9 mouse cellular contexts compared by ENCODE assay signal in genomic region chr11:87778100-87778765, GRCm38 (mm10). TPM values are rescaled to one million over a fixed set of nuclear protein-coding genes. Genes with fewer than 3 reads are reported as not detected.
DNase-seq lines count a peak whose midpoint lies in the region; ATAC-seq and TF ChIP-seq lines count a peak whose summit lies in the region.
"Had no signal": no experiment of that assay in that cellular context is flagged by ENCODE, and none has a peak within 500 bp of the region (broad histone marks: within the 10 kb centered on the region; RNA-seq: fewer than 3 reads in every experiment).

No protein-coding gene starts in this region.

- H3K4me3 ChIP-seq in forebrain, embryonic 16.5 days (replicated peaks; ENCODE audit: low read length): peak overlapping the region; percentile 36
- H3K4me3 ChIP-seq in liver, adult 2 months (ENCODE audit: insufficient read depth, low read depth, low read length): peak overlapping the region; percentile 39; the same call in 1 of the 2 replicates
- peak overlapping the region; percentile 21 for H3K4me3 ChIP-seq in midbrain, embryonic 16.5 days (ENCODE audit: low read depth, low read length)

- H3K27ac ChIP-seq in forebrain, embryonic 16.5 days (ENCODE audit: low read length): no peak overlapping the region
- H3K27ac ChIP-seq in liver, adult 2 months (replicated peaks; ENCODE audit: insufficient read depth, low read depth, low read length): no peak overlapping the region
- no peak overlapping the region for H3K27ac ChIP-seq in midbrain, embryonic 16.5 days (ENCODE audit: low read length)

- WGBS in forebrain, embryonic 16.5 days: 8% methylated on average over 32 of the region's 32 CpGs
- 16% methylated on average over 32 of the region's 32 CpGs for WGBS in liver, adult 2 months
- 11% methylated on average over 31 of the region's 32 CpGs for WGBS in midbrain, embryonic 16.5 days

- peaks cover 10% of the 10 kb centered on the region for H3K4me1 ChIP-seq in forebrain, embryonic 16.5 days (replicated peaks; ENCODE audit: control insufficient read depth, insufficient read depth, low read length)
- peaks cover 2% of the 10 kb centered on the region for H3K4me1 ChIP-seq in liver, adult 2 months (ENCODE audit: control insufficient read depth, insufficient read depth, low read length)
- no peaks in the 10 kb centered on the region; the same call in 1 of the 2 replicates for H3K4me1 ChIP-seq in midbrain, embryonic 16.5 days (ENCODE audit: control insufficient read depth, insufficient read depth, low read length)

- DNase-seq in adrenal gland, adult 18-20 months (ENCODE audit: low spot score in 2 of 2): peak; percentile 40 to 47
- DNase-seq in adrenal gland, postnatal 4 days (ENCODE audit: low spot score in 2 of 2): no peak
- DNase-seq in cerebellum, adult 11-12 months: peak; percentile 93
- DNase-seq in kidney, adult 9 months: peak; percentile 87
- peak; percentile 25 for DNase-seq in liver, adult 2 months (ENCODE audit: extremely low read depth, low read depth, low spot score)
- DNase-seq in testis, postnatal 14 days (ENCODE audit: low spot score): peak; percentile 61

- no peaks in the 10 kb centered on the region for H3K79me2 ChIP-seq in liver, adult 2 months (ENCODE audit: control insufficient read depth, insufficient read depth, low read length)

- peak overlapping the region; percentile 68 for H3K9ac ChIP-seq in forebrain, embryonic 16.5 days (replicated peaks; ENCODE audit: low read depth, low read length)
- 0 out of 2 replicates have a peak overlapping the region, but pooled peaks have one; percentile 38 for H3K9ac ChIP-seq in liver, adult 2 months (ENCODE audit: low read depth, low read length)
- peak overlapping the region; percentile 57 for H3K9ac ChIP-seq in midbrain, embryonic 16.5 days (ENCODE audit: low read depth, low read length)

- ATAC-seq in forebrain, embryonic 16.5 days: peak; percentile 83
- ATAC-seq in midbrain, embryonic 16.5 days: peak; percentile 47

- TF ChIP-seq CTCF in liver, adult 2 months (IDR thresholded peaks at IDR 0.05; ENCODE audit: low read depth, low read length): no peak

- H3K27me3 ChIP-seq in forebrain, embryonic 16.5 days (replicated peaks; ENCODE audit: control insufficient read depth, insufficient read depth, low read length): no peaks in the 10 kb centered on the region
- H3K27me3 ChIP-seq in liver, adult 2 months (ENCODE audit: control insufficient read depth, insufficient read depth, low read length): no peaks in the 10 kb centered on the region
- H3K27me3 ChIP-seq in midbrain, embryonic 16.5 days (ENCODE audit: control insufficient read depth, insufficient read depth, low read depth, low read length): no peaks in the 10 kb centered on the region

- H3K36me3 ChIP-seq in forebrain, embryonic 16.5 days (ENCODE audit: control insufficient read depth, insufficient read depth): peaks cover 10% of the 10 kb centered on the region; the same call in 1 of the 2 replicates
- no peaks in the 10 kb centered on the region for H3K36me3 ChIP-seq in liver, adult 2 months (ENCODE audit: control insufficient read depth, insufficient read depth, low read length)
- H3K36me3 ChIP-seq in midbrain, embryonic 16.5 days (ENCODE audit: control insufficient read depth, insufficient read depth, low read length): peaks cover 38% of the 10 kb centered on the region

- TF ChIP-seq POLR2A in liver, adult 2 months (IDR thresholded peaks at IDR 0.05; ENCODE audit: extremely low read depth, insufficient read depth, low read length): no peak

- H3K4me2 ChIP-seq in forebrain, embryonic 16.5 days (ENCODE audit: low read length): peak overlapping the region; percentile 62
- peak overlapping the region; percentile 47 for H3K4me2 ChIP-seq in midbrain, embryonic 16.5 days (ENCODE audit: low read length)

- no peaks in the 10 kb centered on the region for H3K9me3 ChIP-seq in forebrain, embryonic 16.5 days (ENCODE audit: control insufficient read depth, low read length)
- H3K9me3 ChIP-seq in midbrain, embryonic 16.5 days (replicated peaks; ENCODE audit: control insufficient read depth, low read length, poor library complexity, severe bottlenecking): no peaks in the 10 kb centered on the region

RNA-seq across cellular contexts. Expression of gene Mpo, which starts 15.1 kb away (rescaled TPM):
- not detected for total RNA-seq in adrenal gland, adult 18-20 months (2021)
- total RNA-seq in adrenal gland, postnatal 4 days (2021): 10 to 100 TPM in 1 of 2 experiments, 1 to 10 TPM in 1; 2.8 to 12.9 TPM
- 0.29 and 0.80 TPM in 2 replicates for polyA plus RNA-seq in forebrain, embryonic 16.5 days (2015; fragmentation: Nextera tagmentation; extraction: Ambion mirVana)
- total RNA-seq in liver, adult 2 months (2014; rRNA removed): not detected in 2 replicates
- 0.06 TPM in 1 of 2 replicates, not detected in the other for polyA plus RNA-seq in liver, adult 2 months (2012; rRNA removed)
- polyA plus RNA-seq in midbrain, embryonic 16.5 days (2015; fragmentation: Nextera tagmentation; extraction: Ambion mirVana): 0.08 and 0.22 TPM in 2 replicates

RNA-seq across cellular contexts. Expression of gene Tspoap1, which starts 17.9 kb away (rescaled TPM):
- 1 to 10 TPM; 7.6 to 9.5 TPM for total RNA-seq in adrenal gland, adult 18-20 months (2021)
- 1 to 10 TPM; 6.4 to 7.6 TPM for total RNA-seq in adrenal gland, postnatal 4 days (2021)
- polyA plus RNA-seq in forebrain, embryonic 16.5 days (2015; fragmentation: Nextera tagmentation; extraction: Ambion mirVana): 26.4 and 47.4 TPM in 2 replicates
- 0.09 and 1.1 TPM in 2 replicates for total RNA-seq in liver, adult 2 months (2014; rRNA removed)
- polyA plus RNA-seq in liver, adult 2 months (2012; rRNA removed): 0.26 and 0.37 TPM in 2 replicates
- 62.6 and 68.5 TPM in 2 replicates for polyA plus RNA-seq in midbrain, embryonic 16.5 days (2015; fragmentation: Nextera tagmentation; extraction: Ambion mirVana)

RNA-seq across cellular contexts. Expression of gene Supt4a, which starts 40.9 kb away (rescaled TPM):
- 10 to 100 TPM; 65.5 to 72.4 TPM for total RNA-seq in adrenal gland, adult 18-20 months (2021)
- total RNA-seq in adrenal gland, postnatal 4 days (2021): 10 to 100 TPM; 88.2 to 89.0 TPM
- 133 and 147 TPM in 2 replicates for polyA plus RNA-seq in forebrain, embryonic 16.5 days (2015; fragmentation: Nextera tagmentation; extraction: Ambion mirVana)
- total RNA-seq in liver, adult 2 months (2014; rRNA removed): 59.9 and 63.8 TPM in 2 replicates
- 41.9 and 46.5 TPM in 2 replicates for polyA plus RNA-seq in liver, adult 2 months (2012; rRNA removed)
- polyA plus RNA-seq in midbrain, embryonic 16.5 days (2015; fragmentation: Nextera tagmentation; extraction: Ambion mirVana): 127 TPM in 2 replicates

RNA-seq across cellular contexts. Expression of gene Lpo, which starts 49.9 kb away (rescaled TPM):
- total RNA-seq in adrenal gland, adult 18-20 months (2021): not detected
- total RNA-seq in adrenal gland, postnatal 4 days (2021): not detected
- 0.42 and 0.48 TPM in 2 replicates for polyA plus RNA-seq in forebrain, embryonic 16.5 days (2015; fragmentation: Nextera tagmentation; extraction: Ambion mirVana)
- total RNA-seq in liver, adult 2 months (2014; rRNA removed): not detected in 2 replicates
- not detected in 2 replicates for polyA plus RNA-seq in liver, adult 2 months (2012; rRNA removed)
- 1.9 and 3.8 TPM in 2 replicates for polyA plus RNA-seq in midbrain, embryonic 16.5 days (2015; fragmentation: Nextera tagmentation; extraction: Ambion mirVana)
- total RNA-seq: gastrocnemius, postnatal 4 days had no signal

Comparison
In these comparisons a context has a peak if more than half of its experiments do, and no peak if none do; other contexts are left out.
1. DNase-seq: peak in adrenal gland, adult 18-20 months (2 of 2), cerebellum, adult 11-12 months (single experiment), kidney, adult 9 months (single experiment), liver, adult 2 months (single experiment) and testis, postnatal 14 days (single experiment); none in adrenal gland, postnatal 4 days (0 of 2).
2. Peak in every context shown above with its lines, with median percentiles within 50 percentile points of each other: H3K4me3 ChIP-seq and H3K9ac ChIP-seq.